Mouse (Mus musculus): ENCODE measurements around the gene Hoxb9. TPM values are rescaled to one million over a fixed set of nuclear protein-coding genes. Genes with fewer than 3 reads are reported as not detected.

Hoxb9 gene
- total and polyA plus RNA-seq, 3 experiments: not detected

DNA sequence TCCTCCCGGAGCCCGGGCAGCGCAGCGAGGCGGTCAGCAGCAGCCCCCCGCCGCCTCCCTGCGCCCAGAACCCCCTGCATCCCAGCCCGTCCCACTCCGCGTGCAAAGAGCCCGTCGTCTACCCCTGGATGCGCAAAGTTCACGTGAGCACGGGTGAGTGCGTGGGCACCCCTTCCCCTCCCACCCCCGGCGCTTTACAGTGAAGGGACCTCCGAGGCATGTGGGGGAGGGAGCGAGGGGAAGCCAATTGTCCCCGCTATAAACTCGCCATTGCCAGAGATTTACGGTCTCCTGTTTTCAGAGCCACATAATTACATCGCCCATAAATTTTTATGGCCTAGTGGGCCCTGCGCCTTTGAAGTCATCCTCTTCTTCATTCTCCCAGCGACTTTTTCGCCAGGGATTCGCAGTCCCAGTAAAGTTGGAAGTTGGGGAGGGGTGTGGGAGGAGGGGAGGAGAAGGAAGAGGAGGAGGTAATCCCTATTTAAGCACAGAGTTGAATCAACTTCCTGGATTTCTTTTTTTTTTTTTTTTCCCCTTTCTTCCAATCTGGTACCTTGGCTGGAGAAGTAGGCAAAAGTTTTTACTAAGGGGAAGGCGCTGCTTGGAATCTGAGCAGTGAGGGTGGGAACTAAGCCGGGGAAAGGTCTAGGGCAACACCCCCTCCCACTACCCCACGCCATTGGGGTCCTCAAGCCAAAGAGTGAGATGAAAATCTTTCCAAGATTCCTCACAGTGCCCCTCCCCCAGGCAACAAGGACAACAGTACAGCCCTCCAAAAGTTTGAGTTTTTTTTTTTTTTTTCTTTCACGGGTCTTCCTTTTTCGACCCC lies 48.0 kb downstream of the Hoxb9 start:
- peaks cover 0 to 11% of the 10 kb centered on the region in 2 experiments for H3K36me3 ChIP-seq (replicated peaks in 1 of 2; ENCODE audit: control insufficient read depth in 1 of 2, insufficient read depth in 1 of 2, low read length in 1 of 2)
- peaks cover 17% of the 10 kb centered on the region for H3K27me3 ChIP-seq (replicated peaks)
- peak; percentile 34 for DNase-seq (ENCODE audit: extremely low read depth)
- H3K79me2 ChIP-seq (replicated peaks; ENCODE audit: control insufficient read depth, extremely low read depth, insufficient read depth, poor library complexity, severe bottlenecking): no peaks in the 10 kb centered on the region
- H3K9ac ChIP-seq (ENCODE audit: insufficient read depth, low read depth): peak overlapping the region; percentile 96
- TF ChIP-seq RCOR1 (conservative IDR thresholded peaks at IDR 0.05; ENCODE audit: low read depth, low read length) (no peak), ELF1 (IDR thresholded peaks at IDR 0.05; ENCODE audit: low read depth, low read length) (peak; percentile 36), E2F4 (IDR thresholded peaks at IDR 0.05; ENCODE audit: insufficient replicate concordance, low read depth, low read length) (no peak), ZKSCAN1 (IDR thresholded peaks at IDR 0.05; ENCODE audit: borderline replicate concordance, low read depth, low read length) (no peak), BHLHE40 (IDR thresholded peaks at IDR 0.05; ENCODE audit: low read depth, low read length) (peak; percentile 75), JUND (conservative IDR thresholded peaks at IDR 0.05; ENCODE audit: low read depth, low read length) (no peak), HCFC1 (IDR thresholded peaks at IDR 0.05; ENCODE audit: low read depth, low read length) (peak; percentile 28; the same call in 1 of the 2 replicates), MAFK (IDR thresholded peaks at IDR 0.05; ENCODE audit: insufficient replicate concordance, low read length) (no peak), POLR2AphosphoS2 (IDR thresholded peaks at IDR 0.05; ENCODE audit: low read depth, low read length) (no peak), POLR2A (IDR thresholded peaks at IDR 0.05; ENCODE audit: low read depth, low read length) (no peak), CHD2 (IDR thresholded peaks at IDR 0.05; ENCODE audit: low read length) (peak; percentile 53), ZNF384 (IDR thresholded peaks at IDR 0.05; ENCODE audit: low read depth, low read length) (peak; percentile 50), EP300 (IDR thresholded peaks at IDR 0.05; ENCODE audit: low read length) (no peak), ETS1 (conservative IDR thresholded peaks at IDR 0.05; ENCODE audit: low read depth, low read length) (no peak)
- H3K4me2 ChIP-seq (ENCODE audit: insufficient read depth, low read depth, poor library complexity, severe bottlenecking): peak overlapping the region; percentile 68
- dilution Hi-C loops (cut with MboI; ENCODE audit: extremely low pct_ligation_motif_present, extremely low pct_unique_long_range_greater_than_20kb, low sequenced_read_pairs): no loop called here
- no peaks in the 10 kb centered on the region for H3K9me3 ChIP-seq (replicated peaks; ENCODE audit: low read length)
- in situ Hi-C loops (cut with MboI; ENCODE audit: low pct_ligation_motif_present, low pct_unique_long_range_greater_than_20kb, low sequenced_read_pairs): loop anchor here (25.0 kb wide), 1 partner anchor 218 kb away; no protein-coding TSS in a partner anchor
- no peak overlapping the region for H3K27ac ChIP-seq (ENCODE audit: insufficient read depth, low read depth)
- peaks cover 4 to 15% of the 10 kb centered on the region in 2 experiments; a peak in 2 of 4 replicates for H3K4me1 ChIP-seq (ENCODE audit: control insufficient read depth in 1 of 2, insufficient read depth in 2 of 2)
- H3K4me3 ChIP-seq (replicated peaks in 1 of 3; ENCODE audit: low read depth in 2 of 3, low read length in 2 of 3, poor library complexity in 1 of 3): peak overlapping the region; percentile 69 to 82 (median 76)

DNA sequence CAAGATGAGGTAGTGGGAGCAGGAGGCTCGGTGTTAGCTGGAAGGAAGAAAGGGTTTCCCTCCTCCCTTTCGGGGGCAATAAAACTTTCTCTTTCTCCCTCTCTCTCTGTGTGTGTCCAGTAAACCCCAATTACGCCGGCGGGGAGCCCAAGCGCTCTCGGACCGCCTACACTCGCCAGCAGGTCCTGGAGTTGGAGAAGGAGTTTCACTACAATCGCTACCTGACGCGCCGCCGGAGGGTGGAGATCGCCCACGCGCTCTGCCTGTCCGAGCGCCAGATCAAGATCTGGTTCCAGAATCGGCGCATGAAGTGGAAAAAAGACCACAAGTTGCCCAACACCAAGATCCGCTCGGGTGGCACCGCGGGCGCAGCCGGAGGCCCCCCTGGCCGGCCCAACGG lies 48.7 kb downstream of the Hoxb9 start:
- DNase-seq (ENCODE audit: extremely low read depth): no peak
- Histone ChIP-seq H3K27ac (ENCODE audit: insufficient read depth, low read depth) (no peak overlapping the region), H3K79me2 (replicated peaks; ENCODE audit: control insufficient read depth, extremely low read depth, insufficient read depth, poor library complexity, severe bottlenecking) (no peaks in the 10 kb centered on the region), H3K4me1 (ENCODE audit: control insufficient read depth in 1 of 2, insufficient read depth in 2 of 2) (peaks cover 4 to 15% of the 10 kb centered on the region in 2 experiments; a peak in 2 of 4 replicates), H3K9me3 (replicated peaks; ENCODE audit: low read length) (no peaks in the 10 kb centered on the region), H3K36me3 (replicated peaks in 1 of 2; ENCODE audit: control insufficient read depth in 1 of 2, insufficient read depth in 1 of 2, low read length in 1 of 2) (peaks cover 0 to 11% of the 10 kb centered on the region in 2 experiments), H3K9ac (ENCODE audit: insufficient read depth, low read depth) (no peak overlapping the region), H3K27me3 (replicated peaks) (peaks cover 14% of the 10 kb centered on the region), H3K4me2 (ENCODE audit: insufficient read depth, low read depth, poor library complexity, severe bottlenecking) (0 out of 2 replicates have a peak overlapping the region, but pooled peaks have one; percentile 68), H3K4me3 (replicated peaks in 1 of 3; ENCODE audit: low read depth in 2 of 3, low read length in 2 of 3, poor library complexity in 1 of 3) (peak overlapping the region in 1 of 3 experiments; percentile 76)
- in situ Hi-C loops (cut with MboI; ENCODE audit: low pct_ligation_motif_present, low pct_unique_long_range_greater_than_20kb, low sequenced_read_pairs): loop anchor here (25.0 kb wide), 1 partner anchor 217 kb away; no protein-coding TSS in a partner anchor
- dilution Hi-C loops (cut with MboI; ENCODE audit: extremely low pct_ligation_motif_present, extremely low pct_unique_long_range_greater_than_20kb, low sequenced_read_pairs): no loop called here
- TF ChIP-seq JUND (conservative IDR thresholded peaks at IDR 0.05; ENCODE audit: low read depth, low read length) (no peak), PAX5 (IDR thresholded peaks at IDR 0.05; ENCODE audit: low read length) (no peak), KAT2A (IDR thresholded peaks at IDR 0.05; ENCODE audit: insufficient replicate concordance, low read length) (no peak), EP300 (IDR thresholded peaks at IDR 0.05; ENCODE audit: low read length) (no peak), SIN3A (IDR thresholded peaks at IDR 0.05; ENCODE audit: low read length) (no peak), TBP (conservative IDR thresholded peaks at IDR 0.05; ENCODE audit: low read depth, low read length) (no peak), RAD21 (IDR thresholded peaks at IDR 0.05; ENCODE audit: low read depth, low read length) (no peak), RCOR1 (conservative IDR thresholded peaks at IDR 0.05; ENCODE audit: low read depth, low read length) (no peak), ZKSCAN1 (IDR thresholded peaks at IDR 0.05; ENCODE audit: borderline replicate concordance, low read depth, low read length) (no peak), ZNF384 (IDR thresholded peaks at IDR 0.05; ENCODE audit: low read depth, low read length) (no peak), ZC3H11A (IDR thresholded peaks at IDR 0.05; ENCODE audit: low read depth, low read length) (no peak), MEF2A (IDR thresholded peaks at IDR 0.05; ENCODE audit: borderline replicate concordance, low read depth, low read length) (no peak), GABPA (IDR thresholded peaks at IDR 0.05; ENCODE audit: insufficient replicate concordance, low read depth, low read length) (no peak), HCFC1 (IDR thresholded peaks at IDR 0.05; ENCODE audit: low read depth, low read length) (no peak), UBTF (IDR thresholded peaks at IDR 0.05; ENCODE audit: low read depth, low read length) (no peak), POLR2A (IDR thresholded peaks at IDR 0.05; ENCODE audit: low read depth, low read length) (no peak), CHD2 (IDR thresholded peaks at IDR 0.05; ENCODE audit: low read length) (no peak), MAX (IDR thresholded peaks at IDR 0.05; ENCODE audit: low read length) (no peak), USF1 (IDR thresholded peaks at IDR 0.05; ENCODE audit: low read depth, low read length) (no peak), CTCF (conservative IDR thresholded peaks at IDR 0.05 in 1 of 2, IDR thresholded peaks at IDR 0.05 in 1 of 2; ENCODE audit: low read depth in 2 of 2, low read length in 2 of 2) (no peak)
